Mouse (Mus musculus) MEL (cell line): Measurements from ENCODE around the gene Plek. TPM values are rescaled to one million over a fixed set of nuclear protein-coding genes. Genes with fewer than 3 reads are reported as not detected.

ENCODE experiments used
- DNase-seq: peaks from one replicate; pipeline ENCODE4 v3.0.0; 2011; ENCODE audit warnings: low read depth, low spot score
- H3K27ac ChIP-seq: 2 replicates; pipeline ENCODE4 v1.5.1; 2012; ENCODE audit warnings: low read depth, mild to moderate bottlenecking, control low read depth, low read length, moderate library complexity; ENCODE audit not compliant: control insufficient read depth
- H3K27me3 ChIP-seq, 2 experiments: fragments of 150-350 bp in 1 of 2; sonication (generic) in 1 of 2; 2 replicates each; pipeline ENCODE4 v1.6.1; 2012; ENCODE audit warnings: low read length in 2 of 2, mild to moderate bottlenecking in 2 of 2, improper control_type of control experiment in 1 of 2, moderate library complexity in 1 of 2; ENCODE audit not compliant: insufficient read depth in 2 of 2, control insufficient read depth in 1 of 2
- H3K36me3 ChIP-seq, 2 experiments: 2 replicates each; pipeline ENCODE4 v1.6.1; 2012 to 2014; ENCODE audit warnings: low read length in 2 of 2, improper control_type of control experiment in 1 of 2, inconsistent platforms in 1 of 2, mild to moderate bottlenecking in 1 of 2; ENCODE audit not compliant: insufficient read depth in 2 of 2, control insufficient read depth in 1 of 2
- H3K4me1 ChIP-seq, 2 experiments: fragments of 150-350 bp in 1 of 2; sonication (generic) in 1 of 2; 2 replicates each; pipeline ENCODE4 v1.6.1; 2012; ENCODE audit warnings: low read length in 2 of 2, improper control_type of control experiment in 1 of 2, mild to moderate bottlenecking in 1 of 2; ENCODE audit not compliant: insufficient read depth in 2 of 2, control insufficient read depth in 1 of 2
- H3K4me3 ChIP-seq, 2 experiments: fragments of 150-350 bp in 1 of 2; sonication (generic) in 1 of 2; 2 replicates each; pipeline ENCODE4 v1.5.1; 2012; ENCODE audit warnings: low read depth in 2 of 2, low read length in 2 of 2, mild to moderate bottlenecking in 2 of 2, moderate library complexity in 2 of 2, control low read depth in 1 of 2, improper control_type of control experiment in 1 of 2; ENCODE audit not compliant: control insufficient read depth in 1 of 2, insufficient read depth in 1 of 2
- H3K79me2 ChIP-seq: 2 replicates; pipeline ENCODE4 v1.6.1; 2012; ENCODE audit warnings: mild to moderate bottlenecking, low read length, moderate library complexity; ENCODE audit not compliant: control insufficient read depth, poor library complexity, insufficient read depth
- H3K9ac ChIP-seq: 2 replicates; pipeline ENCODE4 v1.6.1; 2012; ENCODE audit warnings: low read depth, mild to moderate bottlenecking, control low read depth, low read length, moderate library complexity; ENCODE audit not compliant: control insufficient read depth, poor library complexity, severe bottlenecking
- H3K9me3 ChIP-seq: fragments of 150-350 bp; sonication (generic); replicated peaks from 2 replicates; pipeline ENCODE4 v1.6.1; 2012; ENCODE audit warnings: mild to moderate bottlenecking, low read length, improper control_type of control experiment, moderate library complexity; ENCODE audit not compliant: insufficient read depth
- CHD2 ChIP-seq: IDR thresholded peaks from 2 replicates; pipeline ENCODE4 v1.6.1; 2011; ENCODE audit warnings: low read length, improper control_type of control experiment
- CTCF ChIP-seq, 3 experiments: IDR thresholded peaks in 2 of 3; conservative IDR thresholded peaks in 1 of 3; 2 replicates each; pipeline ENCODE4 v1.5.1; 2011 to 2012; ENCODE audit warnings: low read length in 3 of 3, low read depth in 2 of 3, mild to moderate bottlenecking in 2 of 3, improper control_type of control experiment in 1 of 3, inconsistent platforms in 1 of 3, mixed read lengths in 1 of 3, moderate library complexity in 1 of 3; ENCODE audit not compliant: control insufficient read depth in 1 of 3, insufficient read depth in 1 of 3, poor library complexity in 1 of 3, severe bottlenecking in 1 of 3
- EP300 ChIP-seq, 2 experiments: IDR thresholded peaks; 2 replicates each; pipeline ENCODE4 v1.6.1; 2011; ENCODE audit warnings: improper control_type of control experiment in 2 of 2, low read length in 2 of 2, low read depth in 1 of 2, mild to moderate bottlenecking in 1 of 2
- ETS1 ChIP-seq: IDR thresholded peaks from 2 replicates; pipeline ENCODE4 v1.6.1; 2012; ENCODE audit warnings: low read depth, mild to moderate bottlenecking, inconsistent platforms, low read length, improper control_type of control experiment, moderate library complexity
- GABPA ChIP-seq: IDR thresholded peaks from 2 replicates; pipeline ENCODE4 v1.6.1; 2012; ENCODE audit warnings: low read depth, mild to moderate bottlenecking, inconsistent platforms, low read length, improper control_type of control experiment, moderate library complexity
- GATA1 ChIP-seq: IDR thresholded peaks from 2 replicates; pipeline ENCODE4 v1.6.1; 2011; ENCODE audit warnings: low read depth, low read length, improper control_type of control experiment
- HCFC1 ChIP-seq: IDR thresholded peaks from 2 replicates; pipeline ENCODE4 v1.6.1; 2012; ENCODE audit warnings: low read depth, mild to moderate bottlenecking, inconsistent platforms, low read length, improper control_type of control experiment, moderate library complexity
- MAZ ChIP-seq: IDR thresholded peaks from 2 replicates; pipeline ENCODE4 v1.6.1; 2012; ENCODE audit warnings: low read depth, mild to moderate bottlenecking, inconsistent platforms, low read length, improper control_type of control experiment
- MXI1 ChIP-seq: IDR thresholded peaks from 2 replicates; pipeline ENCODE4 v1.6.1; 2011; ENCODE audit warnings: mild to moderate bottlenecking, low read depth, low read length, improper control_type of control experiment
- MYB ChIP-seq: IDR thresholded peaks from 2 replicates; pipeline ENCODE4 v1.6.1; 2011; ENCODE audit warnings: mild to moderate bottlenecking, low read depth, low read length, improper control_type of control experiment
- POLR2AphosphoS5 ChIP-seq: IDR thresholded peaks from 2 replicates; pipeline ENCODE4 v1.6.1; 2012; ENCODE audit warnings: low read depth, borderline replicate concordance, mild to moderate bottlenecking, inconsistent platforms, low read length, moderate library complexity, mixed read lengths
- RAD21 ChIP-seq: IDR thresholded peaks from 2 replicates; pipeline ENCODE4 v1.6.1; 2011; ENCODE audit warnings: mild to moderate bottlenecking, low read depth, low read length, improper control_type of control experiment
- SIN3A ChIP-seq: IDR thresholded peaks from 2 replicates; pipeline ENCODE4 v1.6.1; 2012; ENCODE audit warnings: low read length, improper control_type of control experiment, inconsistent platforms
- SMC3 ChIP-seq: IDR thresholded peaks from 2 replicates; pipeline ENCODE4 v1.6.1; 2011; ENCODE audit warnings: low read depth, low read length, improper control_type of control experiment
- polyA plus RNA-seq, 2 experiments: library from polyadenylated mRNA; stranded (reverse) in 1 of 2; unstranded in 1 of 2; fragments of >175 nt in 1 of 2; fragments of >200 nt in 1 of 2; gene quantifications; 2 replicates each; pipeline versions ENCODE4 v1.2.1 to v1.2.4; 2012; ENCODE audit warnings: low replicate concordance in 2 of 2, low read depth in 1 of 2; ENCODE audit not compliant: insufficient read length in 2 of 2, insufficient read depth in 1 of 2, missing spikeins in 1 of 2
- total RNA-seq: library from RNA; depleted of rRNA; stranded (reverse); fragments of 300-350 nt; gene quantifications from 2 replicates; pipeline ENCODE4 v1.2.3, GENCODE M21; 2012

Gene Plek
- total and polyA plus RNA-seq, 3 experiments = 51.5 to 357 (median 76.7) TPM

- Histone ChIP-seq H3K4me3 (no peak overlapping the region), H3K27me3 (peaks cover 8% of the 10 kb centered on the region in 2 experiments; a peak in 3 of 4 replicates), H3K9me3 (no peaks in the 10 kb centered on the region), H3K27ac (no peak overlapping the region), H3K9ac (no peak overlapping the region), H3K4me1 (no peaks in the 10 kb centered on the region), H3K79me2 (no peaks in the 10 kb centered on the region), H3K36me3 (no peaks in the 10 kb centered on the region)
- DNase-seq = no peak
- no peak for TF ChIP-seq MAZ
Measured at GRCm38 (mm10) chr11:17083455-17083854, 31.3 kb upstream of the Plek start.

GRCm38 (mm10) chr11:17082953-17083352, 30.8 kb upstream of the Plek start:
- TF ChIP-seq MYB = no peak
- TF ChIP-seq HCFC1 = no peak
- no peak for TF ChIP-seq ETS1
- no peak for TF ChIP-seq SIN3A
- peak; percentile 65 for TF ChIP-seq SMC3
- no peak for TF ChIP-seq GABPA
- TF ChIP-seq POLR2AphosphoS5 = no peak
- TF ChIP-seq RAD21 = peak; percentile 73
- no peak for TF ChIP-seq EP300 (IDR thresholded peaks at IDR 0.05; ENCODE audit: low read depth in 1 of 2, low read length in 2 of 2)
- peak; percentile 29 to 59 (median 36); a peak in 5 of 6 replicates for TF ChIP-seq CTCF (IDR thresholded peaks at IDR 0.05 in 2 of 3, conservative IDR thresholded peaks at IDR 0.05 in 1 of 3; ENCODE audit: control insufficient read depth in 1 of 3, insufficient read depth in 1 of 3, low read depth in 2 of 3, low read length in 3 of 3, poor library complexity in 1 of 3, severe bottlenecking in 1 of 3)
- Histone ChIP-seq H3K4me1 (no peaks in the 10 kb centered on the region), H3K79me2 (no peaks in the 10 kb centered on the region), H3K9ac (no peak overlapping the region), H3K27me3 (peaks cover 7 to 8% of the 10 kb centered on the region in 2 experiments; a peak in 3 of 4 replicates), H3K9me3 (no peaks in the 10 kb centered on the region), H3K36me3 (no peaks in the 10 kb centered on the region), H3K27ac (no peak overlapping the region), H3K4me3 (no peak overlapping the region)
- peak; percentile 53 for DNase-seq

GRCm38 (mm10) chr11:17082086-17082485, 29.9 kb upstream of the Plek start:
- peaks cover 5 to 6% of the 10 kb centered on the region in 2 experiments; a peak in 3 of 4 replicates for H3K27me3 ChIP-seq

More at GRCm38 (mm10) chr11:17082086-17082485, 29.9 kb upstream of the Plek start:
- Histone ChIP-seq H3K36me3 (no peaks in the 10 kb centered on the region), H3K9me3 (no peaks in the 10 kb centered on the region), H3K27ac (no peak overlapping the region), H3K4me1 (no peaks in the 10 kb centered on the region), H3K79me2 (no peaks in the 10 kb centered on the region), H3K9ac (no peak overlapping the region), H3K4me3 (no peak overlapping the region)
- DNase-seq = no peak
- TF ChIP-seq SIN3A = no peak
- no peak for TF ChIP-seq GATA1
- no peak for TF ChIP-seq ETS1
- no peak for TF ChIP-seq CHD2
- no peak for TF ChIP-seq MXI1
